Mouse (Mus musculus): Measurements from ENCODE around the gene Rere. TPM values are rescaled to one million over a fixed set of nuclear protein-coding genes. Genes with fewer than 3 reads are reported as not detected.

The Rere gene
- total and polyA plus RNA-seq, 2 experiments from 2014 or later: 18.9 to 31.3 TPM

- no peaks in the 10 kb centered on the region for H3K9me3 ChIP-seq (ENCODE audit: low read length)
- H3K9ac ChIP-seq: peak overlapping the region; percentile 38
- peak overlapping the region; percentile 70 for H3K27ac ChIP-seq (ENCODE audit: low read depth, low read length)
- 4% methylated on average over 15 of the region's 15 CpGs for WGBS
- H3K4me2 ChIP-seq (ENCODE audit: low read depth): peak overlapping the region; percentile 98
- TF ChIP-seq CTCF (IDR thresholded peaks at IDR 0.05; ENCODE audit: low read depth): no peak
- H3K36me3 ChIP-seq (ENCODE audit: insufficient read depth): no peaks in the 10 kb centered on the region
- H3K4me1 ChIP-seq (ENCODE audit: insufficient read depth): peaks cover 22% of the 10 kb centered on the region
- peak; percentile 56 for DNase-seq
- peak; percentile 48; the same call in 1 of the 2 replicates for ATAC-seq
- peak overlapping the region; percentile 53 for H3K4me3 ChIP-seq (ENCODE audit: low read depth, low read length)
- H3K27me3 ChIP-seq (ENCODE audit: insufficient read depth, low read length): no peaks in the 10 kb centered on the region
These were observed 92.0 kb downstream of the Rere start for GRCm38 (mm10) chr4:150373111-150374109.

GRCm38 (mm10) chr4:150374651-150375447 is 93.4 kb downstream of the Rere start:
- Histone ChIP-seq H3K4me3 (ENCODE audit: low read depth, low read length) (no peak overlapping the region), H3K4me1 (ENCODE audit: insufficient read depth) (peaks cover 22% of the 10 kb centered on the region), H3K4me2 (ENCODE audit: low read depth) (no peak overlapping the region), H3K36me3 (ENCODE audit: insufficient read depth) (no peaks in the 10 kb centered on the region), H3K9me3 (ENCODE audit: low read length) (no peaks in the 10 kb centered on the region), H3K27ac (ENCODE audit: low read depth, low read length) (0 out of 2 replicates have a peak overlapping the region, but pooled peaks have one; percentile 70), H3K9ac (no peak overlapping the region), H3K27me3 (ENCODE audit: insufficient read depth, low read length) (no peaks in the 10 kb centered on the region)
- 0 out of 2 replicates have a peak, but pooled peaks have one; percentile 4 for TF ChIP-seq CTCF (IDR thresholded peaks at IDR 0.05; ENCODE audit: low read depth)
- WGBS: 35% methylated on average over 9 of the region's 9 CpGs
- ATAC-seq (no peak), DNase-seq (no peak)

- Histone ChIP-seq H3K27me3 (ENCODE audit: insufficient read depth, low read length) (no peaks in the 10 kb centered on the region), H3K9ac (no peak overlapping the region), H3K4me2 (ENCODE audit: low read depth) (no peak overlapping the region), H3K4me3 (ENCODE audit: low read depth, low read length) (no peak overlapping the region), H3K4me1 (ENCODE audit: insufficient read depth) (peaks cover 22% of the 10 kb centered on the region), H3K27ac (ENCODE audit: low read depth, low read length) (no peak overlapping the region), H3K36me3 (ENCODE audit: insufficient read depth) (no peaks in the 10 kb centered on the region), H3K9me3 (ENCODE audit: low read length) (no peaks in the 10 kb centered on the region)
- ATAC-seq (no peak), DNase-seq (no peak)
- 38% methylated on average over 1 of the region's 1 CpGs for WGBS
- TF ChIP-seq CTCF (IDR thresholded peaks at IDR 0.05; ENCODE audit: low read depth): no peak
These were observed 94.0 kb downstream of the Rere start for GRCm38 (mm10) chr4:150375448-150375935.

GRCm38 (mm10) chr4:150379313-150379712 is 97.9 kb downstream of the Rere start:
- Histone ChIP-seq H3K4me2 (ENCODE audit: low read depth) (no peak overlapping the region), H3K4me1 (ENCODE audit: insufficient read depth) (peaks cover 6% of the 10 kb centered on the region), H3K9ac (no peak overlapping the region), H3K36me3 (ENCODE audit: insufficient read depth) (no peaks in the 10 kb centered on the region), H3K27me3 (ENCODE audit: insufficient read depth, low read length) (no peaks in the 10 kb centered on the region), H3K4me3 (ENCODE audit: low read depth, low read length) (no peak overlapping the region), H3K27ac (ENCODE audit: low read depth, low read length) (no peak overlapping the region), H3K9me3 (ENCODE audit: low read length) (no peaks in the 10 kb centered on the region)
- ATAC-seq (no peak), DNase-seq (no peak)
- no peak for TF ChIP-seq CTCF (IDR thresholded peaks at IDR 0.05; ENCODE audit: low read depth)
- WGBS: 87% methylated on average over 6 of the region's 6 CpGs

GRCm38 (mm10) chr4:150379772-150380171 is 98.3 kb downstream of the Rere start:
- Histone ChIP-seq H3K4me3 (ENCODE audit: low read depth, low read length) (no peak overlapping the region), H3K4me1 (ENCODE audit: insufficient read depth) (peaks cover 1% of the 10 kb centered on the region; the same call in 1 of the 2 replicates), H3K27ac (ENCODE audit: low read depth, low read length) (no peak overlapping the region), H3K27me3 (ENCODE audit: insufficient read depth, low read length) (no peaks in the 10 kb centered on the region), H3K4me2 (ENCODE audit: low read depth) (no peak overlapping the region), H3K36me3 (ENCODE audit: insufficient read depth) (no peaks in the 10 kb centered on the region), H3K9me3 (ENCODE audit: low read length) (no peaks in the 10 kb centered on the region), H3K9ac (no peak overlapping the region)
- DNase-seq (no peak), ATAC-seq (no peak)
- TF ChIP-seq CTCF (IDR thresholded peaks at IDR 0.05; ENCODE audit: low read depth): no peak
- 74% methylated on average over 2 of the region's 2 CpGs for WGBS

GRCm38 (mm10) chr4:150380273-150380672 is 98.8 kb downstream of the Rere start:
- H3K4me1 ChIP-seq (ENCODE audit: insufficient read depth): no peaks in the 10 kb centered on the region
- DNase-seq (no peak), ATAC-seq (no peak)
- no peaks in the 10 kb centered on the region for H3K36me3 ChIP-seq (ENCODE audit: insufficient read depth)
- H3K4me3 ChIP-seq (ENCODE audit: low read depth, low read length): no peak overlapping the region
- H3K27ac ChIP-seq (ENCODE audit: low read depth, low read length): no peak overlapping the region
- WGBS: 53% methylated on average over 5 of the region's 5 CpGs
- no peaks in the 10 kb centered on the region for H3K27me3 ChIP-seq (ENCODE audit: insufficient read depth, low read length)
- TF ChIP-seq CTCF (IDR thresholded peaks at IDR 0.05; ENCODE audit: low read depth): no peak
- H3K9ac ChIP-seq: no peak overlapping the region
- H3K9me3 ChIP-seq (ENCODE audit: low read length): no peaks in the 10 kb centered on the region
- no peak overlapping the region for H3K4me2 ChIP-seq (ENCODE audit: low read depth)
